Mouse (Mus musculus): ENCODE data around the gene Itgb6. TPM values are rescaled to one million over a fixed set of nuclear protein-coding genes. Genes with fewer than 3 reads are reported as not detected.

Itgb6 gene
- polyA plus RNA-seq, 1 experiment from 2014 or later, result 0.19 TPM

DNA sequence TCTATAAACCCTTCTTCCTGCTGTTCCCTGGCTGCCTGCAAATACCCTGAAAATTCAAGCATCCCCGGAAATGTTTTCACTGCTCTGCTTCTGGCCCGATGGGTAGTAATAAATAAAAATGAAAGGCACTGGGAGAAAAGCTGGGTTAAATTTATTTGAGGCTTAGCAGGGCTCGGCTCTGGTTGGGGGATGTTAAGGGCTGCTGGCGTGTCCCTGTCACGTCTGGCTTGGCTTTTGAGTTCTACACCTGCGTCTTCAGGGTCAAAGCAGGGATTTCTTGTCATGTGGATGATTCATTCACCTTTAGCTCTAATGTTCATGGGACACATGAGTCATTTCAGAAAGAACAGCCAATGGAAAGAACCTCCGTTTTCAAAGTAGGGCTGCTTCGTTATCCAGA lies 26.7 kb downstream of the Itgb6 start:
- Histone ChIP-seq H3K4me1 (replicated peaks) (peaks cover 9% of the 10 kb centered on the region; the same call in 1 of the 2 replicates), H3K4me3 (no peak overlapping the region), H3K4me2 (no peak overlapping the region), H3K9me3 (no peaks in the 10 kb centered on the region), H3K9ac (no peak overlapping the region), H3K36me3 (no peaks in the 10 kb centered on the region), H3K27ac (peak overlapping the region; percentile 13; the same call in 1 of the 2 replicates), H3K27me3 (no peaks in the 10 kb centered on the region)
- WGBS, result 79% methylated on average over 8 of the region's 8 CpGs
- ATAC-seq (ENCODE audit: low FRiP score), result no peak

DNA sequence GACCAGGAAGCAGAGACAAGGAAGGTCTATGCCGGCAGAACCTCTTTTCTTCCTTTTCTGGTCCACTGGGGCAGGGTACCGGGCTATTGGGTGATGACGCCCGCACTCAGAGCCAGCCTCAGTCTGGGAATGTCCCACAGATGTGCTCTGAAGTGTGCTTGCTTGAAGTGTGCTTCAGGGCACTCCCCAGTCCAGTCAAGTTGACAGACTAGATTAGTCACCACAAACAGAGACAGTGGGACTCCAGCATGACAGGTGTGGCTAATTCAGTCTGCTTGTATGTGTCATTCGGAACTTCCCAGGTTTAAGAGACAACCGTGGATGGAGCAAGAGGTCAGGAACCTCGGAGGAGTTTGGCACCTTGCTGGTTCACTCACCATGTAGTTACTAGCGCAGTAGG lies 27.9 kb downstream of the Itgb6 start:
- 85% methylated on average over 8 of the region's 8 CpGs for WGBS
- H3K9ac ChIP-seq, result no peak overlapping the region
- no peaks in the 10 kb centered on the region for H3K9me3 ChIP-seq

DNA sequence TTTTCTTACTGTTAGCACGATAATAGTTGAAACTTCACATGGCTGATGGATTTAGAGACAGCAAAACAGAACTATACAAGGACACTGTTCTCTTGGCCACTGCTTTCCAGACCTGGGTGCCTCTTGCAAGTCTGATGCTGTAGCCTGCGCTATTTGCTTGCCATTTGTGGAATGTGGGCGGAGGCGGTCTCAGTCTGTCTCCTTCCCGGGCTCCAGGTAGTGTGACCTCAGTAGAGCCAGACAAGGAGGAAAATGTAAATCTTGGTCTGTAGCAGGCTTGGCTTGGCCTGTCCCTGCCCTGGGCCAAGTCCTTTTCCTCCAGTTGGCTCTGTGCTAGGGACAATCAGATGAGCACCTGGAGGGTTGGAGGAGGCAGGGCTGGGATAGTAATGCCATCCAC lies 30.2 kb downstream of the Itgb6 start:
- Histone ChIP-seq H3K4me3 (no peak overlapping the region), H3K9me3 (no peaks in the 10 kb centered on the region), H3K36me3 (no peaks in the 10 kb centered on the region), H3K27ac (no peak overlapping the region), H3K4me2 (no peak overlapping the region), H3K27me3 (no peaks in the 10 kb centered on the region), H3K4me1 (replicated peaks) (peaks cover 8% of the 10 kb centered on the region), H3K9ac (no peak overlapping the region)
- WGBS, result 86% methylated on average over 5 of the region's 5 CpGs
- no peak for ATAC-seq (ENCODE audit: low FRiP score)

More for the DNA sequence above, 27.9 kb downstream of the Itgb6 start:
- H3K27me3 ChIP-seq, result no peaks in the 10 kb centered on the region
- H3K4me3 ChIP-seq, result no peak overlapping the region
- H3K36me3 ChIP-seq, result no peaks in the 10 kb centered on the region
- H3K27ac ChIP-seq, result no peak overlapping the region
- H3K4me2 ChIP-seq, result no peak overlapping the region
- H3K4me1 ChIP-seq (replicated peaks), result peaks cover 9% of the 10 kb centered on the region; the same call in 1 of the 2 replicates
- ATAC-seq (ENCODE audit: low FRiP score), result no peak

DNA sequence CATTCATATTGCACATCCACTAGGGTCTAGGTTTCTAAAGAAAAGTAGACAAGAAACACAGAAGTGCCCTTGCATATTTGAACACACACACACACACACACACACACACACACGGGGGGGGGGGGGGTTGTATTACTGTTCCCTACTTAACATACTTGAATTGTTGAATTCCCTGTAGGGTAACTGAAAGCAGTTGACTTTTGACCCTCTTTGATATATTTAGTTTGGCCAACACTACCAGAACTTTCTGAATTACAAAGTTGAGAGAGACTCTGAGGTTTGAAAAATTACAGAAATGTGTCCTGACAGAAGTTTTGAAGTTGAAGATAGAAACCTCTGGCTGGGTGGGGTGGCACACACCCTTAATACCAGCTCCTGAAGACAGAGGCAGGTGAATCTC lies 32.2 kb downstream of the Itgb6 start:
- Histone ChIP-seq H3K4me2 (no peak overlapping the region), H3K9ac (no peak overlapping the region), H3K36me3 (no peaks in the 10 kb centered on the region), H3K4me1 (replicated peaks) (peaks cover 5% of the 10 kb centered on the region; the same call in 1 of the 2 replicates), H3K27me3 (no peaks in the 10 kb centered on the region), H3K27ac (no peak overlapping the region), H3K4me3 (no peak overlapping the region), H3K9me3 (no peaks in the 10 kb centered on the region)
- no peak for ATAC-seq (ENCODE audit: low FRiP score)
- WGBS, result 63% methylated on average over 1 of the region's 1 CpGs

- ATAC-seq (ENCODE audit: low FRiP score), result no peak
- Histone ChIP-seq H3K9me3 (no peaks in the 10 kb centered on the region), H3K27ac (no peak overlapping the region), H3K36me3 (no peaks in the 10 kb centered on the region), H3K27me3 (no peaks in the 10 kb centered on the region), H3K9ac (no peak overlapping the region), H3K4me2 (no peak overlapping the region), H3K4me1 (replicated peaks) (peaks cover 5% of the 10 kb centered on the region; the same call in 1 of the 2 replicates), H3K4me3 (no peak overlapping the region)
- WGBS, result 54% methylated on average over 14 of the region's 14 CpGs
Measured at GRCm38 (mm10) chr2:60688944-60689615, 33.4 kb downstream of the Itgb6 start.

DNA sequence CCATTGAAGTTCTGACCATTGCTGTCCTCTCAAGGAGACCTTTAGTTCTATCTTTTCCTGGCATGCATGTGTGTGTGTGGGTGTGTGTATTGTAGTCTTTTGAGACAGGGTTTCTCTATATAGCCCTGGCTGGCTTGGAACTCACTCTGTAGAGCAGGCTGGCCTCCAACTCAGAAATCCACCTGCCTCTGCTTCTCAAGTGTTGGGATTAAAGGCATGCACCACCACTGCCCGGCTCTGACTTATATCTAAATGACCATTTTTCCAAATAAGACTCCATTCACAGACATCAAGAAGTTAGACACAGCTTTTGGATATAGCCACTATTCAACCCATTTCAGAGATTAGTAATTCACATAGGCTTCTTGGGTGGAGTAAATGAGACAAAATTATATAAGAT lies 34.3 kb downstream of the Itgb6 start:
- Histone ChIP-seq H3K27ac (no peak overlapping the region), H3K4me2 (no peak overlapping the region), H3K27me3 (no peaks in the 10 kb centered on the region), H3K4me3 (no peak overlapping the region), H3K9me3 (no peaks in the 10 kb centered on the region), H3K9ac (no peak overlapping the region), H3K4me1 (replicated peaks) (peaks cover 8% of the 10 kb centered on the region; the same call in 1 of the 2 replicates), H3K36me3 (no peaks in the 10 kb centered on the region)
- ATAC-seq (ENCODE audit: low FRiP score), result no peak
- WGBS, result 95% methylated on average over 1 of the region's 1 CpGs

DNA sequence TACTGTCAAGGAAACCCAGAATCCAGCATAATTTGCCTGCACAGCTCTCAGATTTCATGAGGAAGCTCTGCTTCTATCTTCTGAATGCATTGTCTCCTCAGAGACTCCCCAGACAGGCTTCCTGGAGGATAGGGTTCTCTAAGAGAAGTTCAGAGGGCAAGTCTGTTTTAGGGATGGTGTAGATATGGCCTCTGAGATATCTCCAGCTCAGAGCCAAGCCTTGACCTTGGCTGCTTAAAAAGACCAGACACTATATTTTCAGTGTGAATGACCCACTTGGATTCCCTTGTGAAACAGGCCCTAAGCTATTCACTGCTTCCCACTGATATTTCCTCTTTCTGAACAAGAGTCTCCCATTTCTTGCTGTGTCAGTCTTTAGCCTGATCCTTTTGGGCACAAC lies 36.5 kb downstream of the Itgb6 start:
- no peaks in the 10 kb centered on the region for H3K9me3 ChIP-seq
- no peak overlapping the region for H3K4me3 ChIP-seq
- H3K9ac ChIP-seq, result no peak overlapping the region
- no peaks in the 10 kb centered on the region for H3K27me3 ChIP-seq
- ATAC-seq (ENCODE audit: low FRiP score), result no peak
- no peak overlapping the region for H3K27ac ChIP-seq
- no peaks in the 10 kb centered on the region for H3K36me3 ChIP-seq
- peaks cover 8% of the 10 kb centered on the region; the same call in 1 of the 2 replicates for H3K4me1 ChIP-seq (replicated peaks)
- no peak overlapping the region for H3K4me2 ChIP-seq

GRCm38 (mm10) chr2:60684168-60684567 lies 38.3 kb downstream of the Itgb6 start:
- no peaks in the 10 kb centered on the region for H3K27me3 ChIP-seq
- no peak overlapping the region for H3K4me2 ChIP-seq
- peaks cover 7% of the 10 kb centered on the region; the same call in 1 of the 2 replicates for H3K4me1 ChIP-seq (replicated peaks)
- no peaks in the 10 kb centered on the region for H3K36me3 ChIP-seq
- H3K27ac ChIP-seq, result no peak overlapping the region
- no peak for ATAC-seq (ENCODE audit: low FRiP score)
- WGBS, result 83% methylated on average over 3 of the region's 3 CpGs
- no peak overlapping the region for H3K9ac ChIP-seq
- no peaks in the 10 kb centered on the region for H3K9me3 ChIP-seq
- no peak overlapping the region for H3K4me3 ChIP-seq

DNA sequence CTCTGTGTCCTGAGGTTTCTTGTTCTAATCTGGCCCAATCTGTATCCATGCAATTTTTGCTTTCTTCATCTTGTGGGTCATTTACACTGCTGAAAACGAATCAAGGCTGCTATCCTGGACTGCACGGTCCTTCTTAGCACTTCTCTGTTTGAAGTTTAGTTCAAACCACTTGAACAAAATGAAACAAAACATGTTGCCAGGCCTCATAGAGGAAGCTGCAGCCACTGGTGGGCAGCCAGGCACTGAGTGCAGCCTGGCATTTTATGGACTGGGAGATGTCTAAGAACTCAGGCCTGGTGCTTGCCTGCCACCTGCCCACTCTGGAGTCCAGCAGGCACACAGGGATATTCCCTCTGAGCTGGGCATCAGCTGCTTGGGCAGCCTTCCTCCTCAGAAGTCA lies 39.9 kb downstream of the Itgb6 start:
- Histone ChIP-seq H3K36me3 (no peaks in the 10 kb centered on the region), H3K4me1 (replicated peaks) (peaks cover 3% of the 10 kb centered on the region; the same call in 1 of the 2 replicates), H3K4me3 (no peak overlapping the region), H3K27ac (no peak overlapping the region), H3K9me3 (no peaks in the 10 kb centered on the region), H3K27me3 (no peaks in the 10 kb centered on the region), H3K9ac (no peak overlapping the region), H3K4me2 (no peak overlapping the region)
- no peak for ATAC-seq (ENCODE audit: low FRiP score)
- WGBS, result 83% methylated on average over 2 of the region's 2 CpGs

DNA sequence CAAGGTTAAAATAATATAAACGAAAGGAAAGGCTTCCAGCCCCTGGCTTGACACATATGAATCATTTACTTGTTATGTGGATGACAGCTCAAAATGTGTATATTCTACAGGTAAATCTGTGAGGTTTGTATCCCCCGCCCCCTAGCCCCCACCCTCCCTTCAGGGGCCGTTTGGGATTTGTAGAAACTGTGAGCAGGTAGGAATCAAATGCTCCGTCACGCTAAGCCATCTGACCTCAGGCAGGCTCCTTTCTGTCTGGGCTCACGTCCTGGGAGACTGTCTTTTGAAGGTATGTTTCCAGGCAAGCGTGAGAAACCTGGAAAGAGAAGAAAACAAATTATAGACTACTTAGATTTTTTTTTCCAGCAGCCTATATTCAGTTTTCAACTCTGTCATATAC lies 48.0 kb downstream of the Itgb6 start:
- no peak overlapping the region for H3K4me3 ChIP-seq
- no peak overlapping the region for H3K27ac ChIP-seq
- no peaks in the 10 kb centered on the region for H3K9me3 ChIP-seq
- WGBS, result 72% methylated on average over 7 of the region's 7 CpGs
- no peak overlapping the region for H3K4me2 ChIP-seq
- no peaks in the 10 kb centered on the region for H3K27me3 ChIP-seq
- H3K9ac ChIP-seq, result no peak overlapping the region
- 0 out of 2 replicates have a peak, but pooled peaks cover 2% of the 10 kb centered on the region for H3K4me1 ChIP-seq (replicated peaks)
- no peak for ATAC-seq (ENCODE audit: low FRiP score)
- no peaks in the 10 kb centered on the region for H3K36me3 ChIP-seq

GRCm38 (mm10) chr2:60672973-60673954 lies 49.2 kb downstream of the Itgb6 start:
- Histone ChIP-seq H3K9me3 (no peaks in the 10 kb centered on the region), H3K4me3 (no peak overlapping the region), H3K4me2 (no peak overlapping the region), H3K27ac (no peak overlapping the region), H3K9ac (no peak overlapping the region), H3K36me3 (no peaks in the 10 kb centered on the region), H3K4me1 (replicated peaks) (0 out of 2 replicates have a peak, but pooled peaks cover 2% of the 10 kb centered on the region), H3K27me3 (no peaks in the 10 kb centered on the region)
- ATAC-seq (ENCODE audit: low FRiP score), result no peak
- 56% methylated on average over 17 of the region's 17 CpGs for WGBS

- ATAC-seq (ENCODE audit: low FRiP score), result no peak
- Histone ChIP-seq H3K4me3 (no peak overlapping the region), H3K4me2 (no peak overlapping the region), H3K27ac (no peak overlapping the region), H3K9ac (no peak overlapping the region), H3K9me3 (no peaks in the 10 kb centered on the region), H3K27me3 (no peaks in the 10 kb centered on the region), H3K36me3 (no peaks in the 10 kb centered on the region), H3K4me1 (replicated peaks) (0 out of 2 replicates have a peak, but pooled peaks cover 2% of the 10 kb centered on the region)
- 97% methylated on average over 1 of the region's 1 CpGs for WGBS
Measured at GRCm38 (mm10) chr2:60671215-60671614, 51.2 kb downstream of the Itgb6 start.
